Mouse (Mus musculus): ENCODE results near the gene Lce3f.

DNA sequence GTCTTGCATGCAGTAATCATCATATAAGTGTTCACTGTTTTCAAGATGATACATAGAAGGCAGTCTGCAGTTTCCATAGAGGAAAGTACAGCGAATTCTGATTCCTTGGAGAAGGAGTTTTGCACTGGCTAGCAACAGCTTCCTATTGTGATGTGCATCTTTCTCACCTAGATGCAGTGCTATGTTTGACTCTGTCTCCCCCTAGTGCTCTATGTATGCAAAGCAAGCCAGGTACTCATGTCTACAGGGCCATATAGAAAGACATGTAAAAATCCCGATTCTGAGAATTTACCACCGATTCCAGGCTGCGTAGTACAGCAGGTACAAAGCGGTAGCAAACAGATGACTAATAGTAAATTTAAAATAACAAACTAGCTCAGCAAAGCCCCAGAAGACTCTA is 39.4 kb downstream of the Lce3f start:
- TF ChIP-seq GATA1 (IDR thresholded peaks at IDR 0.05; ENCODE audit: low read length) (no peak), TAL1 (IDR thresholded peaks at IDR 0.05; ENCODE audit: low read length) (no peak)
